Mouse (Mus musculus) myocyte (in vitro differentiated cells): ENCODE measurements around the gene Plxna4. TPM values are rescaled to one million over a fixed set of nuclear protein-coding genes. Genes with fewer than 3 reads are reported as not detected.

Experiments used
- H3K27me3 ChIP-seq: one replicate; pipeline ENCODE4 v1.6.1; 2011; ENCODE audit not compliant: control insufficient read depth, insufficient read depth, insufficient read length
- H3K36me3 ChIP-seq: one replicate; pipeline ENCODE4 v1.6.1; 2011; ENCODE audit not compliant: control insufficient read depth, insufficient read depth
- H3K4me2 ChIP-seq: one replicate; pipeline ENCODE4 v1.6.1; 2011; ENCODE audit warnings: low read depth, control low read depth
- H3K4me3 ChIP-seq: one replicate; pipeline ENCODE4 v1.5.1; 2011; ENCODE audit warnings: mild to moderate bottlenecking, control low read depth, moderate library complexity
- H3K79me2 ChIP-seq: one replicate; pipeline ENCODE4 v1.6.1; 2011; ENCODE audit not compliant: control insufficient read depth, insufficient read depth
- H3ac ChIP-seq: one replicate; pipeline ENCODE4 v1.6.1; 2011; ENCODE audit not compliant: control insufficient read depth, insufficient read length
- CEBPB ChIP-seq: IDR thresholded peaks from 2 replicates; pipeline ENCODE4 v1.6.1; 2011; ENCODE audit warnings: mild to moderate bottlenecking, moderate library complexity; ENCODE audit not compliant: poor library complexity, insufficient read depth, severe bottlenecking
- E2F4 ChIP-seq: IDR thresholded peaks from one replicate; pipeline ENCODE4 v1.6.1; 2011; ENCODE audit warnings: mild to moderate bottlenecking, control low read depth, moderate library complexity; ENCODE audit not compliant: insufficient read depth
- MAX ChIP-seq: IDR thresholded peaks from one replicate; pipeline ENCODE4 v1.6.1; 2011; ENCODE audit warnings: low read depth, mild to moderate bottlenecking, control low read depth
- MYOD1 ChIP-seq, 3 experiments: IDR thresholded peaks; one replicate each; pipeline ENCODE4 v1.6.1; 2011; ENCODE audit warnings: control low read depth in 2 of 3, low read depth in 2 of 3, mild to moderate bottlenecking in 2 of 3, moderate library complexity in 1 of 3; ENCODE audit not compliant: insufficient read length in 2 of 3, control insufficient read depth in 1 of 3
- MYOG ChIP-seq, 3 experiments: IDR thresholded peaks; one replicate each; pipeline ENCODE4 v1.6.1; 2011; ENCODE audit warnings: control low read depth in 2 of 3, low read depth in 2 of 3, mild to moderate bottlenecking in 2 of 3; ENCODE audit not compliant: insufficient read length in 2 of 3, control insufficient read depth in 1 of 3, insufficient read depth in 1 of 3
- POLR2A ChIP-seq: IDR thresholded peaks from one replicate; pipeline ENCODE4 v1.6.1; 2011; ENCODE audit warnings: low read depth, mild to moderate bottlenecking, control low read depth, moderate library complexity; ENCODE audit not compliant: insufficient read length
- POLR2AphosphoS2 ChIP-seq: IDR thresholded peaks from one replicate; pipeline ENCODE4 v1.6.1; 2011; ENCODE audit warnings: low read depth, control low read depth; ENCODE audit not compliant: insufficient read length
- REST ChIP-seq: IDR thresholded peaks from one replicate; pipeline ENCODE4 v1.6.1; 2011; ENCODE audit warnings: mild to moderate bottlenecking, control low read depth, moderate library complexity; ENCODE audit not compliant: insufficient read depth, insufficient read length
- SRF ChIP-seq: IDR thresholded peaks from one replicate; pipeline ENCODE4 v1.6.1; 2011; ENCODE audit warnings: low read depth; ENCODE audit not compliant: control insufficient read depth, insufficient read length
- TCF12 ChIP-seq: IDR thresholded peaks from one replicate; pipeline ENCODE4 v1.6.1; 2011; ENCODE audit warnings: mild to moderate bottlenecking, control low read depth; ENCODE audit not compliant: poor library complexity, insufficient read depth, severe bottlenecking
- TCF3 ChIP-seq: IDR thresholded peaks from one replicate; pipeline ENCODE4 v1.6.1; 2011; ENCODE audit warnings: low read depth, control low read depth; ENCODE audit not compliant: insufficient read length
- USF1 ChIP-seq: IDR thresholded peaks from one replicate; pipeline ENCODE4 v1.6.1; 2011; ENCODE audit warnings: low read depth, mild to moderate bottlenecking, control low read depth, moderate library complexity
- polyA plus RNA-seq: library from polyadenylated mRNA; unstranded; fragments of >200 nt; fragmentation: generic; extraction: Trizol; gene quantifications from one replicate; pipeline ENCODE4 v1.2.1, GENCODE M21; 2012; ENCODE audit warnings: missing spikeins

The Plxna4 gene
- polyA plus RNA-seq: 0.70 TPM

- Histone ChIP-seq H3K36me3 (no peaks in the 10 kb centered on the region), H3ac (peak within 1 kb of the TSS; percentile 6), H3K79me2 (no peaks in the 10 kb centered on the region), H3K4me2 (peak within 1 kb of the TSS; percentile 77), H3K4me3 (peak within 1 kb of the TSS; percentile 21), H3K27me3 (peaks cover 27% of the 10 kb centered on the region)
- no peak for TF ChIP-seq MAX
- TF ChIP-seq POLR2A: no peak
- no peak for TF ChIP-seq POLR2AphosphoS2
- no peak for TF ChIP-seq SRF
- TF ChIP-seq REST: no peak
- no peak for TF ChIP-seq TCF12
- no peak for TF ChIP-seq CEBPB
- TF ChIP-seq MYOG (IDR thresholded peaks at IDR 0.05; ENCODE audit: control insufficient read depth in 1 of 3, insufficient read depth in 1 of 3, insufficient read length in 2 of 3, low read depth in 2 of 3): no peak
- TF ChIP-seq USF1: no peak
- TF ChIP-seq MYOD1 (IDR thresholded peaks at IDR 0.05; ENCODE audit: control insufficient read depth in 1 of 3, insufficient read length in 2 of 3, low read depth in 2 of 3): no peak
- no peak for TF ChIP-seq E2F4
- no peak for TF ChIP-seq TCF3
Observed at GRCm38 (mm10) chr6:32588056-32588671, at the start of gene Plxna4. Gene Plxna4 (minus strand): TSS chr6:32588192.

DNA sequence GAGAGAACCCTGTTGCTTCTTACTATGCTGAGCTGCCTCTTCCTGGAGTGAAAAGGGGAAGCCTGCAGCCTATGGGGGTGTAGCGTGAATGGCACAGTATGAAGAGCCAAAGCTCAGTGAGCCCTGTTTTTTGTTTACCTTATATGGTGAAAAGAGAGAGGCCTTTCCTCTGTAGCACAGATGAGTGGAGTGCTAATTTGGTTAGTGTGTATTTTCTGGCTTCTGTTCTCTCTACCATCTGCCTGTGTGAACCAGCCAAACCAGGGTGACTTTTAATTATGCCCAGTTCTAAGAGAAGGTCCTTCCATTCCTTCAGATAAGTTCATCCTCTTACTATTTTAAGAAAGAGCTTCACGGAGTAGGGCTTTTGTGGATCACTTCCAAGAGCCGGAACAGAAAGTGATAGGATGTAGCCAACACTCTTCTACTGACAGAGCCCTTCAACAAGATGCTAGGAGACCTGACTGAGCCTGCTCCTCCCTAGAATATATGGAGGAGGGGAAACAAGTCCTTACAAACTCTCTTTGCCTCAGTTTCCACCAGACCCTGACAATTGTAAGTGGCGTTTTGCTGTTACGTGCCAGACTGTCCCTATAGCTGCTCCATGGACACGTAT lies 49.7 kb upstream of the Plxna4 start:
- Histone ChIP-seq H3K4me3 (no peak overlapping the region), H3K36me3 (no peaks in the 10 kb centered on the region), H3K79me2 (no peaks in the 10 kb centered on the region), H3K4me2 (no peak overlapping the region), H3ac (no peak overlapping the region), H3K27me3 (no peaks in the 10 kb centered on the region)
- TF ChIP-seq E2F4 (no peak), POLR2AphosphoS2 (no peak), TCF12 (no peak), SRF (no peak)

DNA sequence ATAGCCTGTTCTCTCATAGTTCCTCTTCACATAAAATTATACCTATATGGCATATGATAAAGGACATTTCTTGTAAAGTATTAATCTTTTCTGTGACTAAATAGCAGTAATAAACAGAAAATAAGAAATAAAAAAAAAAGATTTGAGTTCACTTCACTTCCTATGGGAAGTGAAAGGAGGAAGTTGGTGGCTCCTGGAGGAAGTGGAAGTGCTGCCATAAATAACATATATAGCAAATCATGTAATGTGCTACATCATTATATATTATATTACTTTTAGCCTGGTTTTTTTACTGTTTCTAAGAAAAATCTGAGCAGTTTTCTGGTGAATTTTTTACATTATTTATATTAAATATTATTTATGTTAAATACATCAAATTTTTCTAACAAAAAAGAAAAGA lies 22.7 kb upstream of the Plxna4 start:
- no peaks in the 10 kb centered on the region for H3K36me3 ChIP-seq
- no peak overlapping the region for H3K4me2 ChIP-seq
- no peak overlapping the region for H3ac ChIP-seq
- no peak for TF ChIP-seq TCF3
- TF ChIP-seq USF1: no peak
- TF ChIP-seq MAX: no peak
- TF ChIP-seq MYOD1 (IDR thresholded peaks at IDR 0.05; ENCODE audit: control insufficient read depth in 1 of 3, insufficient read length in 2 of 3, low read depth in 2 of 3): no peak
- TF ChIP-seq CEBPB: no peak
- no peak for TF ChIP-seq POLR2AphosphoS2
- no peak for TF ChIP-seq POLR2A
- no peak for TF ChIP-seq E2F4
- no peak for TF ChIP-seq TCF12
- TF ChIP-seq MYOG (IDR thresholded peaks at IDR 0.05; ENCODE audit: control insufficient read depth in 1 of 3, insufficient read depth in 1 of 3, insufficient read length in 2 of 3, low read depth in 2 of 3): no peak
- no peak for TF ChIP-seq SRF
- no peak for TF ChIP-seq REST
- no peak overlapping the region for H3K4me3 ChIP-seq
- H3K27me3 ChIP-seq: no peaks in the 10 kb centered on the region
- no peaks in the 10 kb centered on the region for H3K79me2 ChIP-seq

DNA sequence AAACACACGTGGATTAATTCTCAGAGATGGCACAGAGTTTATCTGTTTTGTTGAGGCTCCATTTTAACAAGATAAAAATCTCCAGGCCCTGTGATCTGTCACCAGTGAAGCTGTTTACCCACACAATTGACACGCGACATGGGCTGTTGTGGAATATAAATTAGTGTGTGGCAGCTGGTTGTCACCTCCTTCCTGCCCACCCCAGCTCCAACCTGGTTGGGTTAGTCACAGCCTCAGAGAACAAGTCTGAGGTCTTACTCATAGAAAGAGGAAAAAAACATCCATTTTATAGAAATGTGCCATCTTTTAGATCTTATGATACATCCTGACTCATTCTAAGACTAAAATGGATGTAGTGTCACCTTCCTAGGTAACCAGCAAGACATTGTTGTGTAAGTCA lies 18.8 kb upstream of the Plxna4 start:
- TF ChIP-seq MYOG (IDR thresholded peaks at IDR 0.05; ENCODE audit: control insufficient read depth in 1 of 3, insufficient read depth in 1 of 3, insufficient read length in 2 of 3, low read depth in 2 of 3) (no peak), REST (no peak), E2F4 (no peak), POLR2A (no peak), TCF3 (no peak)
- H3K36me3 ChIP-seq: no peaks in the 10 kb centered on the region
- no peaks in the 10 kb centered on the region for H3K79me2 ChIP-seq
- H3ac ChIP-seq: no peak overlapping the region
- H3K27me3 ChIP-seq: no peaks in the 10 kb centered on the region
- H3K4me2 ChIP-seq: no peak overlapping the region
- H3K4me3 ChIP-seq: no peak overlapping the region

DNA sequence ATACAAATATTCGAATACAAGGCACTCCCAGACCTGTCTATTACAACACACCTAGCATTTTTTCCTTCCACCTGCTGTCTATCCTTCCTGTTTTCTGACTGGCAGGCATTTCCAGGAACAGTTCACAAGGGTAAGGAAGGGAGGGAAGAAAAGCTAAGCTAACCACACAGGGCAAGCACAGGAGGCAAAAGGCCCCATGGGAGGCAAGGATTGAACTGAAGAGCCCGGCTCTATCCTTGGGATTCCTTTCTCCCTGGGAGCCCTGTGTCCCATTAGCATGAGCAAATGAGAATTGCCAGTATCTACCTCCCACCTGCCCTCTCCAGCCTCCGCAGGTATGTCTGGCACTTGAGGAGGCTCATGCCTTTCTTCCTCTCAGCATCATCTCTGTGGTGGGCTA lies 17.6 kb upstream of the Plxna4 start:
- no peak for TF ChIP-seq SRF
- no peak for TF ChIP-seq REST
- TF ChIP-seq E2F4: no peak
- no peak for TF ChIP-seq TCF12
- TF ChIP-seq TCF3: no peak
- TF ChIP-seq CEBPB: no peak
- no peak for TF ChIP-seq MAX
- TF ChIP-seq USF1: no peak
- no peak for TF ChIP-seq MYOD1 (IDR thresholded peaks at IDR 0.05; ENCODE audit: control insufficient read depth in 1 of 3, insufficient read length in 2 of 3, low read depth in 2 of 3)
- no peak for TF ChIP-seq MYOG (IDR thresholded peaks at IDR 0.05; ENCODE audit: control insufficient read depth in 1 of 3, insufficient read depth in 1 of 3, insufficient read length in 2 of 3, low read depth in 2 of 3)
- TF ChIP-seq POLR2AphosphoS2: no peak
- Histone ChIP-seq H3K79me2 (no peaks in the 10 kb centered on the region), H3K4me3 (no peak overlapping the region), H3K4me2 (no peak overlapping the region), H3ac (no peak overlapping the region), H3K36me3 (no peaks in the 10 kb centered on the region), H3K27me3 (no peaks in the 10 kb centered on the region)
